Mouse (Mus musculus) CH12.LX (cell line): ENCODE results near the gene Dnajc30. TPM values are rescaled to one million over a fixed set of nuclear protein-coding genes. Genes with fewer than 3 reads are reported as not detected.

ENCODE experiments used
- DNase-seq: peaks from one replicate; pipeline ENCODE4 v3.0.0-alpha.2; 2013; ENCODE audit errors: extremely low read depth
- H3K27ac ChIP-seq: 2 replicates; pipeline ENCODE4 v1.5.1; 2012; ENCODE audit warnings: low read depth, mild to moderate bottlenecking, control low read depth, moderate library complexity; ENCODE audit not compliant: insufficient read depth
- H3K27me3 ChIP-seq: replicated peaks from 2 replicates; pipeline ENCODE3; 2012; ENCODE audit warnings: inconsistent platforms
- H3K36me3 ChIP-seq, 2 experiments: replicated peaks in 1 of 2; 2 replicates each; pipeline versions ENCODE3 to v1.6.1; 2012; ENCODE audit warnings: inconsistent platforms in 1 of 2, low read length in 1 of 2, mild to moderate bottlenecking in 1 of 2, mixed read lengths in 1 of 2, moderate library complexity in 1 of 2; ENCODE audit not compliant: control insufficient read depth in 1 of 2, insufficient read depth in 1 of 2
- H3K4me1 ChIP-seq, 2 experiments: 2 replicates each; pipeline ENCODE4 v1.6.1; 2012; ENCODE audit warnings: inconsistent platforms in 1 of 2, moderate library complexity in 1 of 2; ENCODE audit not compliant: insufficient read depth in 2 of 2, control insufficient read depth in 1 of 2
- H3K4me2 ChIP-seq: 2 replicates; pipeline ENCODE4 v1.6.1; 2012; ENCODE audit warnings: low read depth, mild to moderate bottlenecking, control low read depth; ENCODE audit not compliant: poor library complexity, insufficient read depth, severe bottlenecking
- H3K4me3 ChIP-seq, 3 experiments: fragments of 150-350 bp in 1 of 3; sonication (generic) in 1 of 3; replicated peaks in 1 of 3; 2 replicates each; pipeline versions ENCODE3 to v1.5.1; 2011 to 2012; ENCODE audit warnings: low read depth in 2 of 3, low read length in 2 of 3, mild to moderate bottlenecking in 2 of 3, moderate library complexity in 2 of 3, control low read depth in 1 of 3, improper control_type of control experiment in 1 of 3, inconsistent platforms in 1 of 3, mixed read lengths in 1 of 3; ENCODE audit not compliant: poor library complexity in 1 of 3
- H3K79me2 ChIP-seq: replicated peaks from 2 replicates; pipeline ENCODE4 v1.6.1; 2012; ENCODE audit warnings: mild to moderate bottlenecking, moderate library complexity; ENCODE audit not compliant: control insufficient read depth, poor library complexity, insufficient read depth, severe bottlenecking; ENCODE audit errors: extremely low read depth
- H3K9ac ChIP-seq: 2 replicates; pipeline ENCODE4 v1.6.1; 2012; ENCODE audit warnings: low read depth, mild to moderate bottlenecking, control low read depth, moderate library complexity; ENCODE audit not compliant: insufficient read depth
- H3K9me3 ChIP-seq: replicated peaks from 2 replicates; pipeline ENCODE3; 2012; ENCODE audit warnings: low read length, inconsistent platforms, mixed read lengths
- CHD2 ChIP-seq: IDR thresholded peaks from 2 replicates; pipeline ENCODE4 v1.6.1; 2011; ENCODE audit warnings: low read length, improper control_type of control experiment
- CTCF ChIP-seq, 2 experiments: IDR thresholded peaks in 1 of 2; conservative IDR thresholded peaks in 1 of 2; 2 replicates each; pipeline ENCODE4 v1.5.1; 2011 to 2012; ENCODE audit warnings: low read depth in 2 of 2, low read length in 2 of 2, improper control_type of control experiment in 1 of 2, inconsistent platforms in 1 of 2, mild to moderate bottlenecking in 1 of 2, moderate library complexity in 1 of 2
- EP300 ChIP-seq: IDR thresholded peaks from 2 replicates; pipeline ENCODE4 v1.6.1; 2011; ENCODE audit warnings: low read length, improper control_type of control experiment
- ETS1 ChIP-seq: conservative IDR thresholded peaks from 2 replicates; pipeline ENCODE4 v1.6.1; 2012; ENCODE audit warnings: low read depth, mild to moderate bottlenecking, inconsistent platforms, low read length, improper control_type of control experiment, moderate library complexity
- HCFC1 ChIP-seq: IDR thresholded peaks from 2 replicates; pipeline ENCODE4 v1.6.1; 2012; ENCODE audit warnings: low read depth, mild to moderate bottlenecking, inconsistent platforms, low read length, improper control_type of control experiment
- IRF4 ChIP-seq: IDR thresholded peaks from 2 replicates; pipeline ENCODE4 v1.6.1; 2014; ENCODE audit warnings: low read depth, mild to moderate bottlenecking, inconsistent platforms, low read length, improper control_type of control experiment
- KAT2A ChIP-seq: IDR thresholded peaks from 2 replicates; pipeline ENCODE4 v1.6.1; 2012; ENCODE audit warnings: low read length, improper control_type of control experiment, inconsistent platforms; ENCODE audit not compliant: insufficient replicate concordance
- MAX ChIP-seq: IDR thresholded peaks from 2 replicates; pipeline ENCODE4 v1.6.1; 2011; ENCODE audit warnings: low read length, improper control_type of control experiment
- NELFE ChIP-seq: IDR thresholded peaks from 2 replicates; pipeline ENCODE4 v1.6.1; 2011; ENCODE audit warnings: low read depth, low read length, improper control_type of control experiment
- NRF1 ChIP-seq: IDR thresholded peaks from 2 replicates; pipeline ENCODE4 v1.6.1; 2014; ENCODE audit warnings: low read depth, mild to moderate bottlenecking, inconsistent platforms, low read length, improper control_type of control experiment, moderate library complexity
- PAX5 ChIP-seq: IDR thresholded peaks from 2 replicates; pipeline ENCODE4 v1.6.1; 2012; ENCODE audit warnings: low read length, inconsistent platforms, mixed read lengths
- POLR2A ChIP-seq: IDR thresholded peaks from 2 replicates; pipeline ENCODE4 v1.6.1; 2011; ENCODE audit warnings: low read depth, mild to moderate bottlenecking, improper control_type of control experiment, low read length
- POLR2AphosphoS2 ChIP-seq: IDR thresholded peaks from 2 replicates; pipeline ENCODE4 v1.6.1; 2011; ENCODE audit warnings: low read depth, low read length, improper control_type of control experiment
- RAD21 ChIP-seq: IDR thresholded peaks from 2 replicates; pipeline ENCODE4 v1.6.1; 2011; ENCODE audit warnings: low read depth, mild to moderate bottlenecking, low read length, improper control_type of control experiment, moderate library complexity
- RCOR1 ChIP-seq: conservative IDR thresholded peaks from 2 replicates; pipeline ENCODE4 v1.6.1; 2012; ENCODE audit warnings: low read depth, mild to moderate bottlenecking, inconsistent platforms, low read length, improper control_type of control experiment
- SMC3 ChIP-seq: IDR thresholded peaks from 2 replicates; pipeline ENCODE4 v1.6.1; 2011; ENCODE audit warnings: low read depth, low read length, improper control_type of control experiment
- ZC3H11A ChIP-seq: IDR thresholded peaks from 2 replicates; pipeline ENCODE4 v1.6.1; 2012; ENCODE audit warnings: low read depth, mild to moderate bottlenecking, inconsistent platforms, low read length, improper control_type of control experiment
- dilution Hi-C: fragments of 300-500 bp; cut with MboI; formaldehyde crosslinking; loops from 2 replicates; pipeline ENCODE4 v1.14.3; 2020; ENCODE audit warnings: low sequenced_read_pairs; ENCODE audit not compliant: extremely low pct_unique_long_range_greater_than_20kb, extremely low pct_ligation_motif_present
- in situ Hi-C: fragments of 300-500 bp; cut with MboI; formaldehyde crosslinking; loops from 3 replicates; pipeline ENCODE4 v1.14.3; 2019; ENCODE audit warnings: low sequenced_read_pairs, low pct_ligation_motif_present, low pct_unique_long_range_greater_than_20kb, mixed read lengths
- polyA plus RNA-seq: library from polyadenylated mRNA; unstranded; fragments of >175 nt; gene quantifications from 2 replicates; pipeline ENCODE4 v1.2.1, GENCODE M21; 2012; ENCODE audit warnings: low read depth; ENCODE audit not compliant: insufficient read length
- total RNA-seq, 2 experiments: library from RNA; depleted of rRNA; stranded (reverse); fragments of 300-350 nt in 1 of 2; fragments of >200 nt in 1 of 2; gene quantifications; 2 replicates each; pipeline ENCODE4 v1.2.3; 2012 to 2014

Dnajc30 gene
- total and polyA plus RNA-seq, 3 experiments = 4.9 to 9.6 (median 7.2) TPM

- in situ Hi-C loops = no loop called here
- no peak for TF ChIP-seq ZC3H11A
- peak in 1 of 2 experiments; percentile 30; a peak in 1 of 4 replicates for TF ChIP-seq CTCF (conservative IDR thresholded peaks at IDR 0.05 in 1 of 2, IDR thresholded peaks at IDR 0.05 in 1 of 2; ENCODE audit: low read depth in 2 of 2, low read length in 2 of 2)
- no peak for TF ChIP-seq IRF4
- TF ChIP-seq, all 38 proteins: peak for 1
- H3K27me3 ChIP-seq = no peaks in the 10 kb centered on the region
Measured at GRCm38 (mm10) chr5:135034593-135034992, 29.4 kb upstream of the Dnajc30 start.

GRCm38 (mm10) chr5:135035608-135036359 lies 28.2 kb upstream of the Dnajc30 start:
- Histone ChIP-seq H3K9ac (no peak overlapping the region), H3K27me3 (no peaks in the 10 kb centered on the region), H3K4me2 (no peak overlapping the region), H3K9me3 (peaks cover 7% of the 10 kb centered on the region), H3K4me3 (no peak overlapping the region), H3K27ac (no peak overlapping the region), H3K36me3 (peaks cover 0 to 34% of the 10 kb centered on the region in 2 experiments), H3K79me2 (no peaks in the 10 kb centered on the region), H3K4me1 (0 out of 4 replicates have a peak, but pooled peaks cover 0 to 2% of the 10 kb centered on the region in 2 experiments)
- TF ChIP-seq RCOR1 = no peak
- no peak for TF ChIP-seq EP300
- no peak for TF ChIP-seq IRF4
- TF ChIP-seq RAD21 = no peak
- TF ChIP-seq POLR2A = no peak
- no peak for TF ChIP-seq POLR2AphosphoS2
- no peak for TF ChIP-seq ZC3H11A
- TF ChIP-seq NRF1 = no peak
- no peak for TF ChIP-seq NELFE
- no peak for TF ChIP-seq KAT2A
- TF ChIP-seq MAX = no peak
- no peak for TF ChIP-seq SMC3
- TF ChIP-seq CHD2 = no peak
- TF ChIP-seq ETS1 = no peak
- no peak for TF ChIP-seq PAX5
- TF ChIP-seq HCFC1 = no peak
- in situ Hi-C loops = no loop called here
- dilution Hi-C loops = no loop called here
- DNase-seq = no peak

More at GRCm38 (mm10) chr5:135034593-135034992, 29.4 kb upstream of the Dnajc30 start:
- dilution Hi-C loops = no loop called here
- no peak overlapping the region for H3K4me3 ChIP-seq
- no peak overlapping the region for H3K4me2 ChIP-seq
- DNase-seq = no peak
- H3K36me3 ChIP-seq = peaks cover 0 to 28% of the 10 kb centered on the region in 2 experiments
- H3K4me1 ChIP-seq = 0 out of 4 replicates have a peak, but pooled peaks cover 0 to 2% of the 10 kb centered on the region in 2 experiments
- H3K9ac ChIP-seq = no peak overlapping the region
- H3K79me2 ChIP-seq = no peaks in the 10 kb centered on the region
- H3K27ac ChIP-seq = no peak overlapping the region
- peaks cover 7% of the 10 kb centered on the region for H3K9me3 ChIP-seq
